Mouse (Mus musculus) midbrain, postnatal 0 days (tissue): ENCODE data around the gene 2010315B03Rik. TPM values are rescaled to one million over a fixed set of nuclear protein-coding genes. Genes with fewer than 3 reads are reported as not detected.

Source experiments
- ATAC-seq: fragments of 200-750 bp; cut with Nextera tagmentation; 2 replicates; pipeline ENCODE4 v1.8.0; 2017; ENCODE audit warnings: moderate number of reproducible peaks, mild to moderate bottlenecking, moderate TSS enrichment, moderate library complexity; ENCODE audit not compliant: low FRiP score
- DNase-seq: peaks from one replicate; pipeline ENCODE4 v3.0.0-alpha.2; 2015; ENCODE audit warnings: low spot score
- H3K27ac ChIP-seq: fragments of 300-500 bp; sonication (generic); 2 replicates; pipeline ENCODE4 v1.5.1; 2014; ENCODE audit warnings: low read depth, mild to moderate bottlenecking, low read length, mixed read lengths
- H3K27me3 ChIP-seq: fragments of 300-500 bp; sonication (generic); 2 replicates; pipeline ENCODE4 v1.6.1; 2014; ENCODE audit warnings: low read length, control low read depth, mixed read lengths; ENCODE audit not compliant: insufficient read depth
- H3K36me3 ChIP-seq: fragments of 300-500 bp; sonication (generic); 2 replicates; pipeline ENCODE4 v1.6.1; 2014; ENCODE audit warnings: low read length, control low read depth, mixed read lengths; ENCODE audit not compliant: insufficient read depth
- H3K4me1 ChIP-seq: fragments of 300-500 bp; sonication (generic); 2 replicates; pipeline ENCODE4 v1.6.1; 2014; ENCODE audit warnings: mild to moderate bottlenecking, control low read depth, antibody characterized with exemption, low read length, mixed read lengths; ENCODE audit not compliant: insufficient read depth
- H3K4me2 ChIP-seq: fragments of 300-500 bp; sonication (generic); 2 replicates; pipeline ENCODE4 v1.6.1; 2014; ENCODE audit warnings: low read depth, mild to moderate bottlenecking, low read length, mixed read lengths; ENCODE audit not compliant: poor library complexity, severe bottlenecking
- H3K4me3 ChIP-seq: fragments of 300-500 bp; sonication (generic); 2 replicates; pipeline ENCODE4 v1.5.1; 2014; ENCODE audit warnings: low read depth, mild to moderate bottlenecking, low read length, moderate library complexity
- H3K9ac ChIP-seq: fragments of 300-500 bp; sonication (generic); replicated peaks from 2 replicates; pipeline ENCODE4 v1.6.1; 2014; ENCODE audit warnings: mild to moderate bottlenecking, low read length, moderate library complexity, mixed read lengths; ENCODE audit not compliant: poor library complexity, severe bottlenecking
- H3K9me3 ChIP-seq: fragments of 300-500 bp; sonication (generic); 2 replicates; pipeline ENCODE4 v1.6.1; 2016; ENCODE audit warnings: low read length, control low read depth
- CTCF ChIP-seq: IDR thresholded peaks from 2 replicates; pipeline ENCODE4 v1.5.1; 2016; ENCODE audit warnings: antibody characterized with exemption, mild to moderate bottlenecking
- WGBS: fragments of 180-500 bp; shearing (Covaris S2); extraction: QIAGEN DNeasy Blood & Tissue Kit; methylation state at CpG from one replicate; pipeline ENCODE4 v1.1.7; 2014; 5-methylcytosine and 5-hydroxymethylcytosine counted together
- polyA plus RNA-seq: library from polyadenylated mRNA; unstranded; fragments of >200 nt; fragmentation: Nextera tagmentation; extraction: Ambion mirVana; gene quantifications from 2 replicates; pipeline ENCODE4 v1.2.1, GENCODE M21; 2015
- total RNA-seq: library from RNA; depleted of rRNA; stranded (reverse); fragments of >200 nt; gene quantifications from 2 replicates; pipeline ENCODE4 v1.2.3, GENCODE M21; 2014

2010315B03Rik gene
- total and polyA plus RNA-seq, 2 experiments from 2014 or later = 9.7 to 13.6 TPM

GRCm38 (mm10) chr9:124280576-124281447 lies 31.7 kb downstream of the 2010315B03Rik start:
- WGBS = 75% methylated on average over 2 of the region's 2 CpGs
- Histone ChIP-seq H3K36me3 (peaks cover 9% of the 10 kb centered on the region), H3K4me2 (peak overlapping the region; percentile 84), H3K27ac (peak overlapping the region; percentile 84; the same call in 1 of the 2 replicates), H3K9me3 (0 out of 2 replicates have a peak, but pooled peaks cover 4% of the 10 kb centered on the region), H3K27me3 (no peaks in the 10 kb centered on the region), H3K9ac (peak overlapping the region; percentile 62), H3K4me1 (peaks cover 7% of the 10 kb centered on the region; the same call in 1 of the 2 replicates), H3K4me3 (peak overlapping the region; percentile 77)
- no peak for TF ChIP-seq CTCF
- no peak for DNase-seq
- no peak for ATAC-seq

- Histone ChIP-seq H3K4me3 (no peak overlapping the region), H3K4me1 (peaks cover 7% of the 10 kb centered on the region; the same call in 1 of the 2 replicates), H3K27ac (no peak overlapping the region), H3K9ac (no peak overlapping the region), H3K4me2 (no peak overlapping the region), H3K36me3 (peaks cover 9% of the 10 kb centered on the region), H3K9me3 (peaks cover 17% of the 10 kb centered on the region; the same call in 1 of the 2 replicates), H3K27me3 (no peaks in the 10 kb centered on the region)
- ATAC-seq (no peak), DNase-seq (no peak)
- WGBS = 52% methylated on average over 2 of the region's 2 CpGs
- no peak for TF ChIP-seq CTCF
Observed at GRCm38 (mm10) chr9:124279300-124279699, 33.2 kb downstream of the 2010315B03Rik start.

- ATAC-seq (no peak), DNase-seq (no peak)
- Histone ChIP-seq H3K4me3 (no peak overlapping the region), H3K9ac (no peak overlapping the region), H3K27me3 (no peaks in the 10 kb centered on the region), H3K4me2 (no peak overlapping the region), H3K4me1 (no peaks in the 10 kb centered on the region), H3K9me3 (peaks cover 34% of the 10 kb centered on the region), H3K27ac (no peak overlapping the region), H3K36me3 (peaks cover 12% of the 10 kb centered on the region)
- TF ChIP-seq CTCF = no peak
- WGBS = over 99% methylated on average over 2 of the region's 2 CpGs
Observed at GRCm38 (mm10) chr9:124275064-124275463, 37.4 kb downstream of the 2010315B03Rik start.

GRCm38 (mm10) chr9:124273172-124273571 lies 39.3 kb downstream of the 2010315B03Rik start:
- Histone ChIP-seq H3K27ac (no peak overlapping the region), H3K36me3 (peaks cover 19% of the 10 kb centered on the region), H3K4me1 (no peaks in the 10 kb centered on the region), H3K9ac (no peak overlapping the region), H3K4me3 (no peak overlapping the region), H3K27me3 (no peaks in the 10 kb centered on the region), H3K4me2 (no peak overlapping the region), H3K9me3 (peaks cover 47% of the 10 kb centered on the region)
- no peak for TF ChIP-seq CTCF
- no peak for ATAC-seq
- peak; percentile 58 for DNase-seq

- no peaks in the 10 kb centered on the region for H3K27me3 ChIP-seq
- H3K27ac ChIP-seq = no peak overlapping the region
- no peak overlapping the region for H3K9ac ChIP-seq
- peaks cover 18% of the 10 kb centered on the region for H3K9me3 ChIP-seq
- no peak overlapping the region for H3K4me2 ChIP-seq
- WGBS = 14% methylated on average over 2 of the region's 2 CpGs
- no peak overlapping the region for H3K4me3 ChIP-seq
- peaks cover 15% of the 10 kb centered on the region for H3K36me3 ChIP-seq
- TF ChIP-seq CTCF = no peak
- no peaks in the 10 kb centered on the region for H3K4me1 ChIP-seq
- DNase-seq = peak; percentile 82
- ATAC-seq = peak; percentile 95
Observed at GRCm38 (mm10) chr9:124267929-124268328, 44.6 kb downstream of the 2010315B03Rik start.

- Histone ChIP-seq H3K4me3 (no peak overlapping the region), H3K36me3 (peaks cover 15% of the 10 kb centered on the region), H3K4me1 (no peaks in the 10 kb centered on the region), H3K27me3 (no peaks in the 10 kb centered on the region), H3K9ac (no peak overlapping the region), H3K9me3 (peaks cover 17% of the 10 kb centered on the region), H3K4me2 (no peak overlapping the region), H3K27ac (peak overlapping the region; percentile 43; the same call in 1 of the 2 replicates)
- DNase-seq = no peak
- ATAC-seq = peak; percentile 41; the same call in 1 of the 2 replicates
- no peak for TF ChIP-seq CTCF
Observed at GRCm38 (mm10) chr9:124267493-124267892, 45.0 kb downstream of the 2010315B03Rik start.
